Mouse (Mus musculus): ENCODE data around the gene Commd7. TPM values are rescaled to one million over a fixed set of nuclear protein-coding genes. Genes with fewer than 3 reads are reported as not detected.
"Not testable (repeated sequence)": the region's sequence is repeated elsewhere in the genome, so short reads cannot be mapped to it uniquely, and the experiment has no call there.

The Commd7 gene
- polyA plus RNA-seq (2015; fragmentation: Nextera tagmentation; extraction: Ambion mirVana): 24.8 and 25.0 TPM in 2 replicates

- H3K36me3 ChIP-seq (ENCODE audit: control insufficient read depth, insufficient read depth): peaks cover 5% of the 10 kb centered on the region; the same call in 1 of the 2 replicates
- H3K27ac ChIP-seq (ENCODE audit: low read length): peak within 1 kb of the TSS; percentile 70
- ATAC-seq (ENCODE audit: low read depth): peak; percentile 82
- H3K27me3 ChIP-seq (ENCODE audit: control insufficient read depth, insufficient read depth, low read depth, low read length): no peaks in the 10 kb centered on the region
- no peaks in the 10 kb centered on the region for H3K9me3 ChIP-seq (replicated peaks; ENCODE audit: control insufficient read depth, low read length)
- peak within 1 kb of the TSS; percentile 84 for H3K9ac ChIP-seq (ENCODE audit: low read depth, low read length)
- peaks cover 16% of the 10 kb centered on the region for H3K4me1 ChIP-seq (ENCODE audit: control insufficient read depth, low read depth, low read length)
- H3K4me3 ChIP-seq (ENCODE audit: low read depth, low read length): peak within 1 kb of the TSS; percentile 70
- WGBS (ENCODE audit: insufficient replicate concordance): 2% methylated on average over 53 of the region's 53 CpGs
- H3K4me2 ChIP-seq (ENCODE audit: low read depth, low read length): peak within 1 kb of the TSS; percentile 87
Measured at GRCm38 (mm10) chr2:153631976-153632870, at the start of gene Commd7. TSS of gene Commd7 (minus strand) at chr2:153632781.

GRCm38 (mm10) chr2:153679959-153680358 is 47.4 kb upstream of the Commd7 start:
- no peak for ATAC-seq (ENCODE audit: low read depth)
- no peak overlapping the region for H3K27ac ChIP-seq (ENCODE audit: low read length)
- H3K36me3 ChIP-seq (ENCODE audit: control insufficient read depth, insufficient read depth): no peaks in the 10 kb centered on the region
- H3K4me1 ChIP-seq (ENCODE audit: control insufficient read depth, low read depth, low read length): no peaks in the 10 kb centered on the region; the same call in 1 of the 2 replicates
- H3K9me3 ChIP-seq (replicated peaks; ENCODE audit: control insufficient read depth, low read length): no peaks in the 10 kb centered on the region
- no peak overlapping the region for H3K9ac ChIP-seq (ENCODE audit: low read depth, low read length)
- H3K4me3 ChIP-seq (ENCODE audit: low read depth, low read length): no peak overlapping the region
- H3K27me3 ChIP-seq (ENCODE audit: control insufficient read depth, insufficient read depth, low read depth, low read length): no peaks in the 10 kb centered on the region
- H3K4me2 ChIP-seq (ENCODE audit: low read depth, low read length): no peak overlapping the region
- WGBS (ENCODE audit: insufficient replicate concordance): 72% methylated on average over 1 of the region's 1 CpGs

GRCm38 (mm10) chr2:153677550-153677949 is 45.0 kb upstream of the Commd7 start:
- no peaks in the 10 kb centered on the region for H3K9me3 ChIP-seq (replicated peaks; ENCODE audit: control insufficient read depth, low read length)
- H3K4me3 ChIP-seq (ENCODE audit: low read depth, low read length): no peak overlapping the region
- WGBS (ENCODE audit: insufficient replicate concordance): 57% methylated on average over 7 of the region's 7 CpGs
- no peak overlapping the region for H3K9ac ChIP-seq (ENCODE audit: low read depth, low read length)
- no peak for ATAC-seq (ENCODE audit: low read depth)
- no peak overlapping the region for H3K4me2 ChIP-seq (ENCODE audit: low read depth, low read length)
- no peaks in the 10 kb centered on the region for H3K36me3 ChIP-seq (ENCODE audit: control insufficient read depth, insufficient read depth)
- H3K27ac ChIP-seq (ENCODE audit: low read length): no peak overlapping the region
- H3K4me1 ChIP-seq (ENCODE audit: control insufficient read depth, low read depth, low read length): no peaks in the 10 kb centered on the region; the same call in 1 of the 2 replicates
- H3K27me3 ChIP-seq (ENCODE audit: control insufficient read depth, insufficient read depth, low read depth, low read length): no peaks in the 10 kb centered on the region

- Histone ChIP-seq H3K36me3 (ENCODE audit: control insufficient read depth, insufficient read depth) (no peaks in the 10 kb centered on the region), H3K27me3 (ENCODE audit: control insufficient read depth, insufficient read depth, low read depth, low read length) (no peaks in the 10 kb centered on the region), H3K27ac (ENCODE audit: low read length) (no peak overlapping the region), H3K4me2 (ENCODE audit: low read depth, low read length) (no peak overlapping the region), H3K9me3 (replicated peaks; ENCODE audit: control insufficient read depth, low read length) (no peaks in the 10 kb centered on the region), H3K4me3 (ENCODE audit: low read depth, low read length) (no peak overlapping the region), H3K4me1 (ENCODE audit: control insufficient read depth, low read depth, low read length) (no peaks in the 10 kb centered on the region; the same call in 1 of the 2 replicates), H3K9ac (ENCODE audit: low read depth, low read length) (no peak overlapping the region)
- no peak for ATAC-seq (ENCODE audit: low read depth)
- WGBS (ENCODE audit: insufficient replicate concordance): 32% methylated on average over 6 of the region's 6 CpGs
Measured at GRCm38 (mm10) chr2:153676944-153677343, 44.4 kb upstream of the Commd7 start.

- WGBS (ENCODE audit: insufficient replicate concordance): 12% methylated on average over 1 of the region's 1 CpGs
- not testable (repeated sequence) for H3K27ac ChIP-seq (ENCODE audit: low read length); H3K4me3 ChIP-seq (ENCODE audit: low read depth, low read length); H3K4me1 ChIP-seq (ENCODE audit: control insufficient read depth, low read depth, low read length); H3K9me3 ChIP-seq (replicated peaks; ENCODE audit: control insufficient read depth, low read length); H3K9ac ChIP-seq (ENCODE audit: low read depth, low read length); H3K4me2 ChIP-seq (ENCODE audit: low read depth, low read length); H3K27me3 ChIP-seq (ENCODE audit: control insufficient read depth, insufficient read depth, low read depth, low read length); H3K36me3 ChIP-seq (ENCODE audit: control insufficient read depth, insufficient read depth)
- ATAC-seq (ENCODE audit: low read depth): peak; percentile 86
Measured at GRCm38 (mm10) chr2:153675364-153675763, 42.8 kb upstream of the Commd7 start.

GRCm38 (mm10) chr2:153672619-153673018 is 40.0 kb upstream of the Commd7 start:
- H3K36me3 ChIP-seq (ENCODE audit: control insufficient read depth, insufficient read depth): no peaks in the 10 kb centered on the region
- ATAC-seq (ENCODE audit: low read depth): no peak
- no peak overlapping the region for H3K4me2 ChIP-seq (ENCODE audit: low read depth, low read length)
- H3K9me3 ChIP-seq (replicated peaks; ENCODE audit: control insufficient read depth, low read length): no peaks in the 10 kb centered on the region
- WGBS (ENCODE audit: insufficient replicate concordance): 61% methylated on average over 2 of the region's 2 CpGs
- no peak overlapping the region for H3K4me3 ChIP-seq (ENCODE audit: low read depth, low read length)
- no peak overlapping the region for H3K9ac ChIP-seq (ENCODE audit: low read depth, low read length)
- no peaks in the 10 kb centered on the region for H3K27me3 ChIP-seq (ENCODE audit: control insufficient read depth, insufficient read depth, low read depth, low read length)
- no peaks in the 10 kb centered on the region for H3K4me1 ChIP-seq (ENCODE audit: control insufficient read depth, low read depth, low read length)
- no peak overlapping the region for H3K27ac ChIP-seq (ENCODE audit: low read length)

GRCm38 (mm10) chr2:153670111-153670510 is 37.5 kb upstream of the Commd7 start:
- H3K27ac ChIP-seq (ENCODE audit: low read length): no peak overlapping the region
- no peaks in the 10 kb centered on the region for H3K9me3 ChIP-seq (replicated peaks; ENCODE audit: control insufficient read depth, low read length)
- ATAC-seq (ENCODE audit: low read depth): no peak
- WGBS (ENCODE audit: insufficient replicate concordance): 67% methylated on average over 5 of the region's 5 CpGs
- no peak overlapping the region for H3K4me3 ChIP-seq (ENCODE audit: low read depth, low read length)
- H3K4me1 ChIP-seq (ENCODE audit: control insufficient read depth, low read depth, low read length): no peaks in the 10 kb centered on the region
- H3K9ac ChIP-seq (ENCODE audit: low read depth, low read length): no peak overlapping the region
- no peaks in the 10 kb centered on the region for H3K27me3 ChIP-seq (ENCODE audit: control insufficient read depth, insufficient read depth, low read depth, low read length)
- no peaks in the 10 kb centered on the region for H3K36me3 ChIP-seq (ENCODE audit: control insufficient read depth, insufficient read depth)
- H3K4me2 ChIP-seq (ENCODE audit: low read depth, low read length): no peak overlapping the region

- WGBS (ENCODE audit: insufficient replicate concordance): 52% methylated on average over 7 of the region's 7 CpGs
- no peaks in the 10 kb centered on the region for H3K27me3 ChIP-seq (ENCODE audit: control insufficient read depth, insufficient read depth, low read depth, low read length)
- no peaks in the 10 kb centered on the region for H3K9me3 ChIP-seq (replicated peaks; ENCODE audit: control insufficient read depth, low read length)
- ATAC-seq (ENCODE audit: low read depth): no peak
- H3K36me3 ChIP-seq (ENCODE audit: control insufficient read depth, insufficient read depth): no peaks in the 10 kb centered on the region
- no peak overlapping the region for H3K9ac ChIP-seq (ENCODE audit: low read depth, low read length)
- H3K27ac ChIP-seq (ENCODE audit: low read length): no peak overlapping the region
- no peak overlapping the region for H3K4me2 ChIP-seq (ENCODE audit: low read depth, low read length)
- H3K4me1 ChIP-seq (ENCODE audit: control insufficient read depth, low read depth, low read length): no peaks in the 10 kb centered on the region
- H3K4me3 ChIP-seq (ENCODE audit: low read depth, low read length): no peak overlapping the region
Measured at GRCm38 (mm10) chr2:153668754-153669376, 36.3 kb upstream of the Commd7 start.

- H3K27ac ChIP-seq (ENCODE audit: low read length): no peak overlapping the region
- WGBS (ENCODE audit: insufficient replicate concordance): 63% methylated on average over 7 of the region's 7 CpGs
- no peaks in the 10 kb centered on the region for H3K4me1 ChIP-seq (ENCODE audit: control insufficient read depth, low read depth, low read length)
- H3K27me3 ChIP-seq (ENCODE audit: control insufficient read depth, insufficient read depth, low read depth, low read length): no peaks in the 10 kb centered on the region
- H3K9ac ChIP-seq (ENCODE audit: low read depth, low read length): no peak overlapping the region
- H3K4me3 ChIP-seq (ENCODE audit: low read depth, low read length): no peak overlapping the region
- H3K36me3 ChIP-seq (ENCODE audit: control insufficient read depth, insufficient read depth): no peaks in the 10 kb centered on the region
- H3K9me3 ChIP-seq (replicated peaks; ENCODE audit: control insufficient read depth, low read length): no peaks in the 10 kb centered on the region
- ATAC-seq (ENCODE audit: low read depth): no peak
- no peak overlapping the region for H3K4me2 ChIP-seq (ENCODE audit: low read depth, low read length)
Measured at GRCm38 (mm10) chr2:153665401-153665800, 32.8 kb upstream of the Commd7 start.

All from liver, embryonic 16.5 days (tissue).